Mouse (Mus musculus): ENCODE measurements around the gene Tctex1d1. TPM values are rescaled to one million over a fixed set of nuclear protein-coding genes. Genes with fewer than 3 reads are reported as not detected.

Gene Tctex1d1
- 0.22 and 0.29 TPM in 2 replicates for polyA plus RNA-seq (2014; fragmentation: Nextera tagmentation; extraction: Ambion mirVana)

GRCm38 (mm10) chr4:102978440-102978839 lies at the start of gene Tctex1d1:
Gene Tctex1d1 (plus strand): TSS chr4:102978606.
- peak within 1 kb of the TSS; percentile 70 for H3K4me2 ChIP-seq
- peak within 1 kb of the TSS; percentile 40 for H3K4me3 ChIP-seq (ENCODE audit: low read depth, low read length)
- no peak within 1 kb of the TSS for H3K27ac ChIP-seq (ENCODE audit: low read depth, low read length)
- H3K36me3 ChIP-seq (ENCODE audit: control insufficient read depth, insufficient read depth, low read length): no peaks in the 10 kb centered on the region
- H3K27me3 ChIP-seq (replicated peaks; ENCODE audit: control insufficient read depth, insufficient read depth, low read length): peaks cover 12% of the 10 kb centered on the region; the same call in 1 of the 2 replicates
- peak; percentile 45 for DNase-seq (ENCODE audit: low spot score)
- peaks cover 5% of the 10 kb centered on the region; the same call in 1 of the 2 replicates for H3K4me1 ChIP-seq (replicated peaks; ENCODE audit: control insufficient read depth, insufficient read depth, low read length)
- WGBS: 6% methylated on average over 13 of the region's 13 CpGs
- H3K9me3 ChIP-seq (ENCODE audit: control insufficient read depth, low read length): no peaks in the 10 kb centered on the region
- peak within 1 kb of the TSS; percentile 14; the same call in 1 of the 2 replicates for H3K9ac ChIP-seq (ENCODE audit: low read depth, low read length)
- ATAC-seq (replicated peaks; ENCODE audit: low FRiP score): peak; percentile 34; the same call in 1 of the 2 replicates

DNA sequence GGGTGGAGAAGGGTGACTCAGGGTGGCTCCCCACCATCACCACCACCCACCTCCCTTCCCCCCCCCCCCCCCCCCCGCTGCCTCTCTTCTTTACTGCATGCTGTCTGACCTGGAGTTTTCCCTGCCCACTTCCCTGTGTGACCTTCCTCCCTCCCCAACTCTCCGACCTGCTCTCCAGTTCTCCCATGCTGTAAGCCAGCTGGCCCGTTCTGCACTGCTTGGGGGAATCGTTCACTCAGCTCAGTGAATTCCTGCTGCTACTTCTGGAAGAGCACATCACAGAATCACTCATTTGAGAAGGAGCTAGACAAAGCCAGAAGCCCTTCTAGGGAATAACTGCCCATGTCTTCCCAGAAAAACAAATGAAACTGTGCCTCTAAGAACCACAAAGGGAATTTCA lies 48.9 kb upstream of the Tctex1d1 start:
- WGBS: 77% methylated on average over 3 of the region's 4 CpGs
- no peaks in the 10 kb centered on the region for H3K36me3 ChIP-seq (ENCODE audit: control insufficient read depth, insufficient read depth, low read length)

GRCm38 (mm10) chr4:102930679-102931078 lies 47.7 kb upstream of the Tctex1d1 start:
- no peak for ATAC-seq (replicated peaks; ENCODE audit: low FRiP score)
- no peak for DNase-seq (ENCODE audit: low spot score)
- Histone ChIP-seq H3K27me3 (replicated peaks; ENCODE audit: control insufficient read depth, insufficient read depth, low read length) (no peaks in the 10 kb centered on the region), H3K4me1 (replicated peaks; ENCODE audit: control insufficient read depth, insufficient read depth, low read length) (no peaks in the 10 kb centered on the region), H3K9ac (ENCODE audit: low read depth, low read length) (no peak overlapping the region), H3K27ac (ENCODE audit: low read depth, low read length) (no peak overlapping the region), H3K36me3 (ENCODE audit: control insufficient read depth, insufficient read depth, low read length) (no peaks in the 10 kb centered on the region), H3K4me3 (ENCODE audit: low read depth, low read length) (no peak overlapping the region), H3K4me2 (0 out of 2 replicates have a peak overlapping the region, but pooled peaks have one; percentile 6), H3K9me3 (ENCODE audit: control insufficient read depth, low read length) (no peaks in the 10 kb centered on the region)
- WGBS: 61% methylated on average over 7 of the region's 7 CpGs

More for the DNA sequence above, 48.9 kb upstream of the Tctex1d1 start:
- H3K9ac ChIP-seq (ENCODE audit: low read depth, low read length): no peak overlapping the region
- ATAC-seq (replicated peaks; ENCODE audit: low FRiP score) (no peak), DNase-seq (ENCODE audit: low spot score) (no peak)
- no peak overlapping the region for H3K4me3 ChIP-seq (ENCODE audit: low read depth, low read length)
- no peak overlapping the region for H3K4me2 ChIP-seq
- H3K4me1 ChIP-seq (replicated peaks; ENCODE audit: control insufficient read depth, insufficient read depth, low read length): no peaks in the 10 kb centered on the region
- H3K27ac ChIP-seq (ENCODE audit: low read depth, low read length): no peak overlapping the region
- no peaks in the 10 kb centered on the region for H3K27me3 ChIP-seq (replicated peaks; ENCODE audit: control insufficient read depth, insufficient read depth, low read length)
- no peaks in the 10 kb centered on the region for H3K9me3 ChIP-seq (ENCODE audit: control insufficient read depth, low read length)

- Histone ChIP-seq H3K36me3 (ENCODE audit: control insufficient read depth, insufficient read depth, low read length) (no peaks in the 10 kb centered on the region), H3K4me1 (replicated peaks; ENCODE audit: control insufficient read depth, insufficient read depth, low read length) (no peaks in the 10 kb centered on the region), H3K4me2 (no peak overlapping the region), H3K9ac (ENCODE audit: low read depth, low read length) (no peak overlapping the region), H3K27me3 (replicated peaks; ENCODE audit: control insufficient read depth, insufficient read depth, low read length) (no peaks in the 10 kb centered on the region), H3K27ac (ENCODE audit: low read depth, low read length) (no peak overlapping the region), H3K9me3 (ENCODE audit: control insufficient read depth, low read length) (no peaks in the 10 kb centered on the region), H3K4me3 (ENCODE audit: low read depth, low read length) (no peak overlapping the region)
- ATAC-seq (replicated peaks; ENCODE audit: low FRiP score) (no peak), DNase-seq (ENCODE audit: low spot score) (no peak)
- 79% methylated on average over 3 of the region's 3 CpGs for WGBS
These were observed 38.1 kb upstream of the Tctex1d1 start for GRCm38 (mm10) chr4:102940266-102940665.

GRCm38 (mm10) chr4:102940738-102941137 lies 37.7 kb upstream of the Tctex1d1 start:
- 88% methylated on average over 4 of the region's 4 CpGs for WGBS
- Histone ChIP-seq H3K4me1 (replicated peaks; ENCODE audit: control insufficient read depth, insufficient read depth, low read length) (no peaks in the 10 kb centered on the region), H3K4me3 (ENCODE audit: low read depth, low read length) (no peak overlapping the region), H3K9ac (ENCODE audit: low read depth, low read length) (no peak overlapping the region), H3K9me3 (ENCODE audit: control insufficient read depth, low read length) (no peaks in the 10 kb centered on the region), H3K4me2 (no peak overlapping the region), H3K27me3 (replicated peaks; ENCODE audit: control insufficient read depth, insufficient read depth, low read length) (no peaks in the 10 kb centered on the region), H3K27ac (ENCODE audit: low read depth, low read length) (no peak overlapping the region), H3K36me3 (ENCODE audit: control insufficient read depth, insufficient read depth, low read length) (no peaks in the 10 kb centered on the region)
- no peak for ATAC-seq (replicated peaks; ENCODE audit: low FRiP score)
- no peak for DNase-seq (ENCODE audit: low spot score)

GRCm38 (mm10) chr4:102944325-102944724 lies 34.1 kb upstream of the Tctex1d1 start:
- no peak overlapping the region for H3K9ac ChIP-seq (ENCODE audit: low read depth, low read length)
- no peaks in the 10 kb centered on the region for H3K9me3 ChIP-seq (ENCODE audit: control insufficient read depth, low read length)
- H3K36me3 ChIP-seq (ENCODE audit: control insufficient read depth, insufficient read depth, low read length): no peaks in the 10 kb centered on the region
- H3K4me3 ChIP-seq (ENCODE audit: low read depth, low read length): no peak overlapping the region
- no peaks in the 10 kb centered on the region for H3K4me1 ChIP-seq (replicated peaks; ENCODE audit: control insufficient read depth, insufficient read depth, low read length)
- H3K27ac ChIP-seq (ENCODE audit: low read depth, low read length): no peak overlapping the region
- ATAC-seq (replicated peaks; ENCODE audit: low FRiP score) (no peak), DNase-seq (ENCODE audit: low spot score) (no peak)
- 33% methylated on average over 6 of the region's 6 CpGs for WGBS
- H3K4me2 ChIP-seq: no peak overlapping the region
- no peaks in the 10 kb centered on the region for H3K27me3 ChIP-seq (replicated peaks; ENCODE audit: control insufficient read depth, insufficient read depth, low read length)

- H3K9me3 ChIP-seq (ENCODE audit: control insufficient read depth, low read length): no peaks in the 10 kb centered on the region
- no peak for ATAC-seq (replicated peaks; ENCODE audit: low FRiP score)
- H3K4me3 ChIP-seq (ENCODE audit: low read depth, low read length): no peak overlapping the region
- WGBS: 63% methylated on average over 2 of the region's 2 CpGs
- H3K9ac ChIP-seq (ENCODE audit: low read depth, low read length): no peak overlapping the region
- H3K4me1 ChIP-seq (replicated peaks; ENCODE audit: control insufficient read depth, insufficient read depth, low read length): no peaks in the 10 kb centered on the region
- H3K27ac ChIP-seq (ENCODE audit: low read depth, low read length): no peak overlapping the region
- H3K36me3 ChIP-seq (ENCODE audit: control insufficient read depth, insufficient read depth, low read length): no peaks in the 10 kb centered on the region
- H3K4me2 ChIP-seq: no peak overlapping the region
- no peak for DNase-seq (ENCODE audit: low spot score)
- H3K27me3 ChIP-seq (replicated peaks; ENCODE audit: control insufficient read depth, insufficient read depth, low read length): no peaks in the 10 kb centered on the region
These were observed 25.9 kb upstream of the Tctex1d1 start for GRCm38 (mm10) chr4:102952476-102952875.

GRCm38 (mm10) chr4:102955294-102955956 lies 23.0 kb upstream of the Tctex1d1 start:
- DNase-seq (ENCODE audit: low spot score) (no peak), ATAC-seq (replicated peaks; ENCODE audit: low FRiP score) (no peak)
- no peak overlapping the region for H3K4me2 ChIP-seq
- H3K27ac ChIP-seq (ENCODE audit: low read depth, low read length): no peak overlapping the region
- no peaks in the 10 kb centered on the region for H3K27me3 ChIP-seq (replicated peaks; ENCODE audit: control insufficient read depth, insufficient read depth, low read length)
- H3K36me3 ChIP-seq (ENCODE audit: control insufficient read depth, insufficient read depth, low read length): no peaks in the 10 kb centered on the region
- 65% methylated on average over 17 of the region's 17 CpGs for WGBS
- no peaks in the 10 kb centered on the region for H3K9me3 ChIP-seq (ENCODE audit: control insufficient read depth, low read length)
- no peak overlapping the region for H3K4me3 ChIP-seq (ENCODE audit: low read depth, low read length)
- H3K9ac ChIP-seq (ENCODE audit: low read depth, low read length): no peak overlapping the region
- no peaks in the 10 kb centered on the region for H3K4me1 ChIP-seq (replicated peaks; ENCODE audit: control insufficient read depth, insufficient read depth, low read length)

DNA sequence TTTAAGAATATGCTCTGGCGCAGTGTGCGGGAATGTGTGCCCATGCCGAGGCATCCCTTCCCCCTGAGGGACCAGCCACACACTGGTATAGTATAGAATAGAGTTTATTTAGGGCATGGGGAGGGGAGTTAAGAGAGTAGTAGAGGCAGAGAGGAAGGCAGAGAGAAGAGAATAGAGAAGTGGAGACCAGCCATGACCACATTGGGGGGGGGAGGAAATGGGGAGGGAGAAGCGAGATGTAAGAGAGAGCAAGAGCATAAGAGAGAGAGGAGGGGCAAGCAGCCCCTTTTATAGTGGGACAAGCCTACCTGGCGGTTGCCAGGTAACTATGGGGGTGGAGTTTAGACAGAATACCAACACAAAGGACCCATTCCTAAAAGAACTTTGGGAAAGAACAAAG lies 19.0 kb upstream of the Tctex1d1 start:
- H3K9me3 ChIP-seq (ENCODE audit: control insufficient read depth, low read length): no peaks in the 10 kb centered on the region
- H3K9ac ChIP-seq (ENCODE audit: low read depth, low read length): no peak overlapping the region
- ATAC-seq (replicated peaks; ENCODE audit: low FRiP score) (no peak), DNase-seq (ENCODE audit: low spot score) (no peak)
- H3K4me2 ChIP-seq: no peak overlapping the region
- 72% methylated on average over 5 of the region's 5 CpGs for WGBS
- no peak overlapping the region for H3K27ac ChIP-seq (ENCODE audit: low read depth, low read length)
- no peaks in the 10 kb centered on the region for H3K36me3 ChIP-seq (ENCODE audit: control insufficient read depth, insufficient read depth, low read length)
- H3K4me3 ChIP-seq (ENCODE audit: low read depth, low read length): no peak overlapping the region
- no peaks in the 10 kb centered on the region for H3K27me3 ChIP-seq (replicated peaks; ENCODE audit: control insufficient read depth, insufficient read depth, low read length)
- no peaks in the 10 kb centered on the region for H3K4me1 ChIP-seq (replicated peaks; ENCODE audit: control insufficient read depth, insufficient read depth, low read length)
